Mouse (Mus musculus) lung, postnatal 0 days (tissue): ENCODE data around the gene Ppp1r13l. TPM values are rescaled to one million over a fixed set of nuclear protein-coding genes. Genes with fewer than 3 reads are reported as not detected.
A peak's percentile ranks its signal among the peaks of the same experiment; 100 is the strongest.

Experiments
- ATAC-seq: fragments of 200-750 bp; cut with Nextera tagmentation; 2 replicates; pipeline ENCODE4 v1.8.0; 2017; ENCODE audit warnings: moderate library complexity
- DNase-seq: peaks from one replicate; pipeline ENCODE4 v3.0.0-alpha.2; 2016; ENCODE audit warnings: low spot score
- H3K27ac ChIP-seq: fragments of 300-500 bp; sonication (generic); 2 replicates; pipeline ENCODE4 v1.5.1; 2014; ENCODE audit warnings: antibody characterized with exemption, mild to moderate bottlenecking, low read length, mixed read lengths
- H3K27me3 ChIP-seq: fragments of 300-500 bp; sonication (generic); replicated peaks from 2 replicates; pipeline ENCODE4 v1.6.1; 2014; ENCODE audit warnings: low read length, mixed read lengths; ENCODE audit not compliant: insufficient read depth
- H3K36me3 ChIP-seq: fragments of 300-500 bp; sonication (generic); 2 replicates; pipeline ENCODE4 v1.6.1; 2014; ENCODE audit warnings: low read length, mixed read lengths; ENCODE audit not compliant: insufficient read depth
- H3K4me1 ChIP-seq: fragments of 300-500 bp; sonication (generic); 2 replicates; pipeline ENCODE4 v1.6.1; 2014; ENCODE audit warnings: antibody characterized with exemption, low read depth, low read length, mixed read lengths; ENCODE audit not compliant: insufficient read depth
- H3K4me2 ChIP-seq: fragments of 300-500 bp; sonication (generic); replicated peaks from 2 replicates; pipeline ENCODE4 v1.6.1; 2014; ENCODE audit warnings: low read depth, mild to moderate bottlenecking, low read length, moderate library complexity, mixed read lengths
- H3K4me3 ChIP-seq: fragments of 300-500 bp; sonication (generic); 2 replicates; pipeline ENCODE4 v1.5.1; 2014; ENCODE audit warnings: low read depth, low read length
- H3K9ac ChIP-seq: fragments of 300-500 bp; sonication (generic); replicated peaks from 2 replicates; pipeline ENCODE4 v1.6.1; 2014; ENCODE audit warnings: low read depth, mild to moderate bottlenecking
- H3K9me3 ChIP-seq: fragments of 300-500 bp; sonication (generic); 2 replicates; pipeline ENCODE4 v1.6.1; 2016; ENCODE audit warnings: low read length, mixed read lengths
- CTCF ChIP-seq: IDR thresholded peaks from 2 replicates; pipeline ENCODE4 v1.5.1; 2016; ENCODE audit warnings: antibody characterized with exemption, mild to moderate bottlenecking
- EP300 ChIP-seq: IDR thresholded peaks from 2 replicates; pipeline ENCODE4 v1.6.1; 2016; ENCODE audit warnings: antibody characterized with exemption, mild to moderate bottlenecking, control low read depth
- WGBS: fragments of 180-500 bp; shearing (Covaris S2); extraction: QIAGEN DNeasy Blood & Tissue Kit; methylation state at CpG from one replicate; pipeline ENCODE4 v1.1.7; 2014; 5-methylcytosine and 5-hydroxymethylcytosine counted together
- microRNA counts: library from miRNA; unstranded; fragments of <30 nt; microRNA quantifications from one replicate; lab custom pipeline; 2015
- microRNA-seq: library from miRNA; unstranded; fragments of <30 nt; microRNA quantifications from one replicate; pipeline ENCODE4, GENCODE M21; 2016
- polyA plus RNA-seq: library from polyadenylated mRNA; unstranded; fragments of >200 nt; fragmentation: Nextera tagmentation; extraction: Ambion mirVana; gene quantifications from 2 replicates; pipeline ENCODE4 v1.2.1, GENCODE M21; 2015

The Ppp1r13l gene
- polyA plus RNA-seq, 1 experiment from 2014 or later: 4.1 TPM

GRCm38 (mm10) chr7:19420821-19421636, 61.5 kb downstream of the Ppp1r13l start:
- no peak overlapping the region for H3K9ac ChIP-seq
- no peak overlapping the region for H3K27ac ChIP-seq
- 12% methylated on average over 43 of the region's 43 CpGs for WGBS
- H3K9me3 ChIP-seq: no peaks in the 10 kb centered on the region
- H3K4me2 ChIP-seq: peak overlapping the region; percentile 43
- peak; percentile 96 for DNase-seq
- no peaks in the 10 kb centered on the region for H3K4me1 ChIP-seq
- peaks cover 7% of the 10 kb centered on the region for H3K36me3 ChIP-seq
- ATAC-seq: peak; percentile 98
- H3K4me3 ChIP-seq: no peak overlapping the region
- no peak for TF ChIP-seq EP300
- TF ChIP-seq CTCF: no peak
- H3K27me3 ChIP-seq: peaks cover 10% of the 10 kb centered on the region

DNA sequence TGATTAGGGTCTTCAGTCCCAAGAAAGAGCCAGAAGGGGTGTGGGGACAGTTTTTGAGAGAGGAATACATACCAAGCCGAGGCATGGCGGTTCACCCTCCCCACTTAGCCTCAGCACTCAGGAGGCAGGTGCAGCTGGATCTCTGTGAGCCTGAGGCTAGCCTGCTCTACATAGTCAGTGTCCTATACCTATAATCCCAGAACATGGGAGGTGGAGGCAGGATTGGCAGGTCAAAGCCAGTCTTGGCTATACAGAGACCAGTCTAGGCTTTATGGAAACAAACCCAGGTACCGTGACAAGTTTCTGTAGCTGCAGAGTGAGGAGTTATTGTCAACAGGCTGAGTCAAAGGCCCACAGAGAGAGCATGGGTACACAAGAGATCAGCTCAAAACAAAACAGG, 63.5 kb downstream of the Ppp1r13l start:
- DNase-seq (no peak), ATAC-seq (no peak)
- no peaks in the 10 kb centered on the region for H3K4me1 ChIP-seq
- no peaks in the 10 kb centered on the region for H3K9me3 ChIP-seq
- no peak overlapping the region for H3K27ac ChIP-seq
- peaks cover 10% of the 10 kb centered on the region for H3K27me3 ChIP-seq
- H3K4me3 ChIP-seq: no peak overlapping the region
- no peak for TF ChIP-seq EP300
- TF ChIP-seq CTCF: no peak
- H3K36me3 ChIP-seq: peaks cover 15% of the 10 kb centered on the region
- no peak overlapping the region for H3K9ac ChIP-seq
- 82% methylated on average over 3 of the region's 3 CpGs for WGBS
- no peak overlapping the region for H3K4me2 ChIP-seq

DNA sequence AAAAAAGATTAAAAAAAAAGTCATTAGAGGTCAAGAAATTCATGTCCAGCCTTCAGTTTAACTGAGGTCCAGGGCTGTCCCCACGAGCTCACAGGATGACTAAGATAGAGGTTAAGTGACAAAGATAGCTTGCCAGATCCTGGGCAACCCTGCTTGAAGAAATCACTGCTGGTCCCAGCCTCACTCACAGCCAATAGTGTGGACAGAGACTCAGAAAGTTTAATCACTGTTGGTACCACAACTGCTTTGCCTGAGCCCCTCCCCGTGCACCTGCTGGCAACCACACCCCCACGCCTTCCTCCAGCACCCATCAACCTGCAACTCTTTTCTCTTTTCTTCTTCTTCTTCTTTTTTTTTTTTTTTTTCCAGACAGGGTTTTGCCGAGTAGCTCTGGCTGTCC, 64.5 kb downstream of the Ppp1r13l start:
- H3K27me3 ChIP-seq: peaks cover 10% of the 10 kb centered on the region
- H3K4me3 ChIP-seq: no peak overlapping the region
- H3K9me3 ChIP-seq: no peaks in the 10 kb centered on the region
- no peak overlapping the region for H3K27ac ChIP-seq
- ATAC-seq (no peak), DNase-seq (no peak)
- no peaks in the 10 kb centered on the region for H3K4me1 ChIP-seq
- no peak overlapping the region for H3K9ac ChIP-seq
- no peak overlapping the region for H3K4me2 ChIP-seq
- peaks cover 22% of the 10 kb centered on the region for H3K36me3 ChIP-seq
- TF ChIP-seq EP300 (no peak), CTCF (no peak)
- WGBS: 58% methylated on average over 4 of the region's 4 CpGs

- no peak overlapping the region for H3K27ac ChIP-seq
- TF ChIP-seq EP300 (no peak), CTCF (no peak)
- no peak overlapping the region for H3K4me3 ChIP-seq
- peaks cover 39% of the 10 kb centered on the region for H3K36me3 ChIP-seq
- no peaks in the 10 kb centered on the region for H3K27me3 ChIP-seq
- no peaks in the 10 kb centered on the region for H3K9me3 ChIP-seq
- DNase-seq: no peak
- H3K4me2 ChIP-seq: no peak overlapping the region
- ATAC-seq: no peak
- H3K4me1 ChIP-seq: no peaks in the 10 kb centered on the region
- H3K9ac ChIP-seq: no peak overlapping the region
- 83% methylated on average over 6 of the region's 6 CpGs for WGBS
Measured at GRCm38 (mm10) chr7:19426349-19426748, 66.8 kb downstream of the Ppp1r13l start.

GRCm38 (mm10) chr7:19426888-19427287, 67.3 kb downstream of the Ppp1r13l start:
- Histone ChIP-seq H3K4me1 (no peaks in the 10 kb centered on the region), H3K27ac (no peak overlapping the region), H3K27me3 (no peaks in the 10 kb centered on the region), H3K9me3 (no peaks in the 10 kb centered on the region), H3K36me3 (peaks cover 45% of the 10 kb centered on the region), H3K9ac (no peak overlapping the region), H3K4me3 (no peak overlapping the region), H3K4me2 (no peak overlapping the region)
- DNase-seq: no peak
- WGBS: 86% methylated on average over 6 of the region's 6 CpGs
- ATAC-seq: no peak
- TF ChIP-seq EP300 (no peak), CTCF (no peak)

MicroRNAs encoded within 50 kb of the gene (microRNA counts, 519-probe panel; counts per million panel counts)
- microRNA mmu-miR-343 (lab: Ali Mortazavi, UCI): not detected

Small RNA genes within 50 kb of the gene (microRNA-seq; reads per million reads assigned to microRNA genes)
- not detected for gene Mir343

Other genes starting within 250 kb of the Ppp1r13l start
- 0.20 and 0.23 TPM in 2 replicates for gene Gm4969, start 241.4 kb upstream of the Ppp1r13l start, polyA plus RNA-seq
- gene Fbxo46, start 239.9 kb upstream of the Ppp1r13l start, polyA plus RNA-seq: 9.9 and 10.1 TPM in 2 replicates
- 14.1 and 14.5 TPM in 2 replicates for gene Qpctl, start 210.5 kb upstream of the Ppp1r13l start, polyA plus RNA-seq
- 63.2 and 65.2 TPM in 2 replicates for gene Snrpd2, start 210.0 kb upstream of the Ppp1r13l start, polyA plus RNA-seq
- 0.80 and 1.0 TPM in 2 replicates for gene Gipr, start 193.6 kb upstream of the Ppp1r13l start, polyA plus RNA-seq
- 17.9 and 21.7 TPM in 2 replicates for gene Eml2, start 183.3 kb upstream of the Ppp1r13l start, polyA plus RNA-seq
- gene Gpr4, start 147.2 kb upstream of the Ppp1r13l start, polyA plus RNA-seq: 2.7 and 3.1 TPM in 2 replicates
- 18.8 and 19.0 TPM in 2 replicates for gene Opa3, start 131.4 kb upstream of the Ppp1r13l start, polyA plus RNA-seq
- gene Vasp, start 87.9 kb upstream of the Ppp1r13l start, polyA plus RNA-seq: 109 and 121 TPM in 2 replicates
- gene Ppm1n, start 79.7 kb upstream of the Ppp1r13l start, polyA plus RNA-seq: not detected in 2 replicates
- gene Rtn2, start 77.1 kb upstream of the Ppp1r13l start, polyA plus RNA-seq: 23.8 and 26.6 TPM in 2 replicates
- gene Fosb, start 49.7 kb upstream of the Ppp1r13l start, polyA plus RNA-seq: 0.17 and 0.44 TPM in 2 replicates
- 51.0 and 57.8 TPM in 2 replicates for gene Ercc1, start 15.0 kb upstream of the Ppp1r13l start, polyA plus RNA-seq
- 6.5 and 7.6 TPM in 2 replicates for gene Cd3eap, start 266 bp upstream of the Ppp1r13l start, polyA plus RNA-seq
- 8.9 and 9.4 TPM in 2 replicates for gene Ercc2, start 22.3 kb downstream of the Ppp1r13l start, polyA plus RNA-seq
- 28.1 and 31.4 TPM in 2 replicates for gene Klc3, start 44.4 kb downstream of the Ppp1r13l start, polyA plus RNA-seq
- gene Ckm, start 45.0 kb downstream of the Ppp1r13l start, polyA plus RNA-seq: 34.0 and 42.4 TPM in 2 replicates
- gene Mark4, start 99.1 kb downstream of the Ppp1r13l start, polyA plus RNA-seq: 7.4 and 7.9 TPM in 2 replicates
- gene Exoc3l2, start 103.6 kb downstream of the Ppp1r13l start, polyA plus RNA-seq: 1.1 and 1.4 TPM in 2 replicates
- gene Bloc1s3, start 148.6 kb downstream of the Ppp1r13l start, polyA plus RNA-seq: 2.6 and 3.0 TPM in 2 replicates
- 85.5 and 91.9 TPM in 2 replicates for gene Trappc6a, start 148.6 kb downstream of the Ppp1r13l start, polyA plus RNA-seq
- gene Nkpd1, start 158.1 kb downstream of the Ppp1r13l start, polyA plus RNA-seq: 0.05 and 0.15 TPM in 2 replicates
- gene Ppp1r37, start 203.3 kb downstream of the Ppp1r13l start, polyA plus RNA-seq: 19.1 and 20.3 TPM in 2 replicates
- 0.76 and 0.88 TPM in 2 replicates for gene Zfp296, start 217.5 kb downstream of the Ppp1r13l start, polyA plus RNA-seq
- gene Gemin7, start 217.8 kb downstream of the Ppp1r13l start, polyA plus RNA-seq: 161 and 163 TPM in 2 replicates
- 22.6 and 23.8 TPM in 2 replicates for gene Clasrp, start 244.7 kb downstream of the Ppp1r13l start, polyA plus RNA-seq